Mouse (Mus musculus) layer of hippocampus, adult 6 months (tissue): Measurements from ENCODE around the gene Rmnd5a. TPM values are rescaled to one million over a fixed set of nuclear protein-coding genes. Genes with fewer than 3 reads are reported as not detected.

Source experiments
- long read RNA-seq, 2 experiments: library from polyadenylated mRNA; unstranded; transcript quantifications; one replicate each; pipeline ENCODE4 v2.0.0; 2019 to 2020
- polyA plus RNA-seq: library from polyadenylated mRNA; unstranded; fragments of <200 nt; fragmentation: Nextera tagmentation; gene quantifications from 2 replicates; pipeline ENCODE4 v1.2.3, GENCODE M21; 2021

Gene Rmnd5a
- 6.5 and 7.2 TPM in 2 replicates for polyA plus RNA-seq
- long read RNA-seq, experiment 1, partial matches to known transcripts: 0 of 15 reads
- long read RNA-seq, experiment 1, other reads (novel, unspliced or antisense): 15 of 15 reads
- long read RNA-seq, experiment 2, full-length matches to known transcripts: 2 of 34 reads
- long read RNA-seq, experiment 2, partial matches to known transcripts: 3 of 34 reads
- long read RNA-seq, experiment 2, other reads (novel, unspliced or antisense): 29 of 34 reads

DNA sequence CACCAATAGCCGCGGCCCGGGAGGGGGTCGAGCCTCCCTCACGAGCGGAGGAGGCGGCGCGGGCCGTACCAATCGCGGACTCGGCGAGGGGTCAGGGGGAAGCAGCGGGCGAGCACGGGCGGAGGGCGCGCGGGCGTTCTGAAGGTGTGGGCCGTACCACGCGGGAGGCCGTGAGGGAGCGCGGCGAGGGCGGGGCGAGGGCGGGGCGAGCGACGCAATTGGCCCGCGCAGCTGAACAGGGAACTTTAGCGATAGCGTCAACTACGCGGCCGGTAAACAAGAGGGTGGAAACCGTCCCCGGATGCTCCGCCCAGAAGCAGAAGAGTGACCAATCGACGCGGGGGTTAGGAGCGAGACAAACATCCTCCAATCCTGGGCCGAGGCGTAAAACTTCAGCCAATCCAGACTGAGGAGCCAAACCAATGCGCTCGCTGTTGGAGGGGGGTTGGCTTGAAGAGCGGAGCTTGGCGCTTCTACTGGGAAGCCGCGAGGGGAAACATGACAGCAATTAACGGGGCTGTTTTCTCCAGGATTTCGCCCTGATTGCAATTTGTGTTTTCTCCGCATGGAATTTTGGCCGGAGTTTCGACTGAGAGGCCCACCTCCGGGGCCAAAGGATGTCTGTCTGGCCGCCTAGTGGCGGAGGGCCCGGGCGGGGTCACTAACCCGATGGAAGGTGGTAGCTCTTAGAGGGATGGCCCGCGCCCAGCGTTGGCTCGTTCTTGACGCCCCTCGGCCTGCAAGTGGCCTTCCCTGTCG lies at the start of gene Rmnd5a:
Gene Rmnd5a (minus strand): TSS at position 146 of the 759 bp plus-strand sequence.

DNA sequence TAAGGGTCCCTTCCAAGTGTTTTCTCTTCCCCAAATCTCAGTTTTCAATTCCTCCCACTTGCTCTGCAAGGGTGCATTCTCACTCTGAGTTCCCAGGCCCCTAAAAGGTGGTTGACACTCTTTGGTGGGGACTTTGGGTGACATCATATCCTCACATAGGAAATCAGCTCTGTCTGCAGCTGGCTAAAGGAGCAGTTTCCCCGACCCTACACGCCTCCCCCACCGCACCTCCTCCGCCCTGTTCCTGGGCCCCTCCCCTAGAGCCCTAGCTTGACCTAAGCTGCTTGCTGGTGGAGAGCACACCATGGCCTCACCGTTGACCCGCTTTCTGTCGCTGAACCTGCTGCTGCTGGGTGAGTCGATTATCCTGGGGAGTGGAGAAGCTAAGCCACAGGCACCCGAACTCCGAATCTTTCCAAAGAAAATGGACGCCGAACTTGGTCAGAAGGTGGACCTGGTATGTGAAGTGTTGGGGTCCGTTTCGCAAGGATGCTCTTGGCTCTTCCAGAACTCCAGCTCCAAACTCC lies 67.1 kb downstream of the Rmnd5a start, which contains the start of gene Cd8a:
Gene Cd8a (plus strand): TSS at position 179 of the 527 bp plus-strand sequence.

Other genes starting within 250 kb of the Rmnd5a start
- gene Fabp1, start 240.8 kb downstream of the Rmnd5a start, polyA plus RNA-seq: not detected in 2 replicates
- 23.1 and 24.3 TPM in 2 replicates for gene Krcc1, start 169.0 kb downstream of the Rmnd5a start, polyA plus RNA-seq
- 1.4 and 2.5 TPM in 2 replicates for gene Smyd1, start 118.4 kb downstream of the Rmnd5a start, polyA plus RNA-seq
- 0.09 TPM in 1 of 2 replicates, not detected in the other for gene Cd8b1, start 117.8 kb downstream of the Rmnd5a start, polyA plus RNA-seq
- 0.06 TPM in 1 of 2 replicates, not detected in the other for gene Cd8a, start 67.2 kb downstream of the Rmnd5a start, polyA plus RNA-seq
- gene Rnf103, start 53.3 kb upstream of the Rmnd5a start, polyA plus RNA-seq: 6.4 and 7.3 TPM in 2 replicates
- gene Chmp3, start 103.2 kb upstream of the Rmnd5a start, polyA plus RNA-seq: 93.0 and 102 TPM in 2 replicates
- gene Kdm3a, start 192.4 kb upstream of the Rmnd5a start, polyA plus RNA-seq: 3.4 and 4.3 TPM in 2 replicates